Mouse (Mus musculus): ENCODE measurements around the gene Syn2. TPM values are rescaled to one million over a fixed set of nuclear protein-coding genes. Genes with fewer than 3 reads are reported as not detected.

Gene Syn2
- polyA plus RNA-seq, 1 experiment: 11.9 TPM

DNA sequence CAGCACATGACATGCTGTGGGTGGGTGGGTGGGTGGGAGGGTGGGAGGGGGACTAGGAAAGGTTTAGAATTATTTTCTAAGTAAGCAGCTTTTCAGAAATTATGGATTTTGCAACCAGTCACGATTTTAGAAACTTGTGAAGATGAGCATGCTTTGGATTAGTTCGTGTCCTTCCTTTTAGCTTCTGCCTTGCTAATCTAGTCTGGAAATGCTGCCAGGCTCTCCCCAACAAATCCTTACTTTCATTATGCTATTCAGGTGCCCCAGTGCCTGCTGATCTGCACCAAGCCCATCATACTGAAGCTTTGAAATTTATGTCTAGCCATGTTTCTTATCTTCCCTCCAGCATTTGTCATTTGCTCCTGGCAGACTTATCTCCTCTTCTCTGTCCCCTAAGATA, 34.8 kb downstream of the Syn2 start:
- 72% methylated on average over 2 of the region's 2 CpGs for WGBS
- H3K4me3 ChIP-seq (ENCODE audit: insufficient read depth, low read depth, low read length): no peak overlapping the region
- no peaks in the 10 kb centered on the region for H3K36me3 ChIP-seq (ENCODE audit: control insufficient read depth, insufficient read depth, low read length)
- no peak overlapping the region for H3K27ac ChIP-seq (ENCODE audit: insufficient read depth, low read depth, low read length)
- no peaks in the 10 kb centered on the region for H3K4me1 ChIP-seq (ENCODE audit: control insufficient read depth, insufficient read depth, low read length)
- TF ChIP-seq POLR2A (IDR thresholded peaks at IDR 0.05; ENCODE audit: low read depth, low read length) (no peak), CTCF (conservative IDR thresholded peaks at IDR 0.05; ENCODE audit: insufficient read depth, insufficient read length, low read depth, low read length) (no peak)
- no peaks in the 10 kb centered on the region for H3K27me3 ChIP-seq (replicated peaks; ENCODE audit: control insufficient read depth, insufficient read depth, low read length)
- DNase-seq: no peak

DNA sequence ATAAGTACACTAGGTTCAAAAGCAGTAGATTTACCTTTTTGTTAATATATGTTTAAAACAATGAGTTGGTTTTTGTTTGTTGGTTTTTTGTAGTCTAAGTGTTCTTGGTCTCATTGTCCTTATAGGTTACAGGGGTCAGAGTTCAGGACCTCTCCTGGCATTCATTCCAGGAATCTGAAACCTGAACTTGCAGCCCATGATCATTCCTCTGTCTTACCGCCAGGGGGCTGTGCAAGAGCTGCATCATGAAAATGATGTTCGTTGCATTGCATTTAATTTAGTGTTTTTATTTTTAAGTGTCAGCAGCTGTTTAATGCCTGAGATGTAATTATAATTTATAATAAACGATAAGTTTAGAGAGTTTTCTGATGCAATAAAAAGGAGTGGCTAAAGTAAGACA, 40.1 kb downstream of the Syn2 start:
- Histone ChIP-seq H3K4me3 (ENCODE audit: insufficient read depth, low read depth, low read length) (no peak overlapping the region), H3K36me3 (ENCODE audit: control insufficient read depth, insufficient read depth, low read length) (no peaks in the 10 kb centered on the region), H3K27ac (ENCODE audit: insufficient read depth, low read depth, low read length) (no peak overlapping the region), H3K4me1 (ENCODE audit: control insufficient read depth, insufficient read depth, low read length) (no peaks in the 10 kb centered on the region), H3K27me3 (replicated peaks; ENCODE audit: control insufficient read depth, insufficient read depth, low read length) (no peaks in the 10 kb centered on the region)
- DNase-seq: peak; percentile 18
- TF ChIP-seq CTCF (conservative IDR thresholded peaks at IDR 0.05; ENCODE audit: insufficient read depth, insufficient read length, low read depth, low read length) (peak; percentile 65), POLR2A (IDR thresholded peaks at IDR 0.05; ENCODE audit: low read depth, low read length) (no peak)
- WGBS: 17% methylated on average over 3 of the region's 3 CpGs

GRCm38 (mm10) chr6:115178826-115179225, 44.1 kb downstream of the Syn2 start:
- Histone ChIP-seq H3K4me1 (ENCODE audit: control insufficient read depth, insufficient read depth, low read length) (no peaks in the 10 kb centered on the region), H3K27ac (ENCODE audit: insufficient read depth, low read depth, low read length) (no peak overlapping the region), H3K36me3 (ENCODE audit: control insufficient read depth, insufficient read depth, low read length) (no peaks in the 10 kb centered on the region), H3K4me3 (ENCODE audit: insufficient read depth, low read depth, low read length) (no peak overlapping the region), H3K27me3 (replicated peaks; ENCODE audit: control insufficient read depth, insufficient read depth, low read length) (no peaks in the 10 kb centered on the region)
- 21% methylated on average over 3 of the region's 3 CpGs for WGBS
- DNase-seq: peak; percentile 33
- TF ChIP-seq CTCF (conservative IDR thresholded peaks at IDR 0.05; ENCODE audit: insufficient read depth, insufficient read length, low read depth, low read length) (no peak), POLR2A (IDR thresholded peaks at IDR 0.05; ENCODE audit: low read depth, low read length) (no peak)

GRCm38 (mm10) chr6:115181094-115181493, 46.4 kb downstream of the Syn2 start:
- no peaks in the 10 kb centered on the region for H3K4me1 ChIP-seq (ENCODE audit: control insufficient read depth, insufficient read depth, low read length)
- 68% methylated on average over 2 of the region's 2 CpGs for WGBS
- H3K27me3 ChIP-seq (replicated peaks; ENCODE audit: control insufficient read depth, insufficient read depth, low read length): no peaks in the 10 kb centered on the region; the same call in 1 of the 2 replicates
- H3K36me3 ChIP-seq (ENCODE audit: control insufficient read depth, insufficient read depth, low read length): no peaks in the 10 kb centered on the region
- no peak overlapping the region for H3K27ac ChIP-seq (ENCODE audit: insufficient read depth, low read depth, low read length)
- H3K4me3 ChIP-seq (ENCODE audit: insufficient read depth, low read depth, low read length): no peak overlapping the region
- DNase-seq: no peak
- TF ChIP-seq POLR2A (IDR thresholded peaks at IDR 0.05; ENCODE audit: low read depth, low read length) (no peak), CTCF (conservative IDR thresholded peaks at IDR 0.05; ENCODE audit: insufficient read depth, insufficient read length, low read depth, low read length) (no peak)

DNA sequence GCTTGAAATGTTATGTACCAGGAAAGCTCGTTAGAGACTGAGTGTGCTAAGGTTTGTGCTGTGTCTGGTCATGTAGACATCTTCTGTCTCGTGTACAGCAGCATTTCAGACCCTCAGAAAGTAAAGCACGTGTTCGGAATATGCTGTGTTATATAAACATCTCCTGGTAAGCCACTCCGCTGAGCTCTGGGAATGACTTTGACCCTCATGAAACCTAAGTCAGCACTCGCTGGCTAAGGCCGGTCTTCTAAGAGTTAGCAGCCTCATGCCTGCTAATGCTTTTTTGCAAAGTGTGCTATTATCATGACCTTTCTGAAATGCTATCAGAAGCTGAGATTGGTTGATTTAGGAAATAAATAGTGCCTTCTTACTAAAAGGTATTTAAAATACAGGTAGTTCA, 56.4 kb downstream of the Syn2 start:
- H3K36me3 ChIP-seq (ENCODE audit: control insufficient read depth, insufficient read depth, low read length): no peaks in the 10 kb centered on the region
- H3K4me1 ChIP-seq (ENCODE audit: control insufficient read depth, insufficient read depth, low read length): no peaks in the 10 kb centered on the region; the same call in 1 of the 2 replicates
- TF ChIP-seq POLR2A (IDR thresholded peaks at IDR 0.05; ENCODE audit: low read depth, low read length): no peak
- H3K27me3 ChIP-seq (replicated peaks; ENCODE audit: control insufficient read depth, insufficient read depth, low read length): no peaks in the 10 kb centered on the region
- H3K27ac ChIP-seq (ENCODE audit: insufficient read depth, low read depth, low read length): no peak overlapping the region
- H3K4me3 ChIP-seq (ENCODE audit: insufficient read depth, low read depth, low read length): no peak overlapping the region
- DNase-seq: peak; percentile 66
- 35% methylated on average over 7 of the region's 7 CpGs for WGBS

GRCm38 (mm10) chr6:115200753-115201152, 66.1 kb downstream of the Syn2 start:
- Histone ChIP-seq H3K36me3 (ENCODE audit: control insufficient read depth, insufficient read depth, low read length) (no peaks in the 10 kb centered on the region), H3K27ac (ENCODE audit: insufficient read depth, low read depth, low read length) (no peak overlapping the region), H3K4me1 (ENCODE audit: control insufficient read depth, insufficient read depth, low read length) (no peaks in the 10 kb centered on the region), H3K4me3 (ENCODE audit: insufficient read depth, low read depth, low read length) (no peak overlapping the region), H3K27me3 (replicated peaks; ENCODE audit: control insufficient read depth, insufficient read depth, low read length) (no peaks in the 10 kb centered on the region)
- 65% methylated on average over 3 of the region's 3 CpGs for WGBS
- TF ChIP-seq CTCF (conservative IDR thresholded peaks at IDR 0.05; ENCODE audit: insufficient read depth, insufficient read length, low read depth, low read length) (no peak), POLR2A (IDR thresholded peaks at IDR 0.05; ENCODE audit: low read depth, low read length) (no peak)
- DNase-seq: no peak

GRCm38 (mm10) chr6:115203029-115203428, 68.3 kb downstream of the Syn2 start:
- H3K36me3 ChIP-seq (ENCODE audit: control insufficient read depth, insufficient read depth, low read length): no peaks in the 10 kb centered on the region
- H3K27me3 ChIP-seq (replicated peaks; ENCODE audit: control insufficient read depth, insufficient read depth, low read length): no peaks in the 10 kb centered on the region
- H3K27ac ChIP-seq (ENCODE audit: insufficient read depth, low read depth, low read length): no peak overlapping the region
- DNase-seq: no peak
- TF ChIP-seq CTCF (conservative IDR thresholded peaks at IDR 0.05; ENCODE audit: insufficient read depth, insufficient read length, low read depth, low read length) (no peak), POLR2A (IDR thresholded peaks at IDR 0.05; ENCODE audit: low read depth, low read length) (no peak)
- WGBS: 71% methylated on average over 3 of the region's 3 CpGs
- H3K4me3 ChIP-seq (ENCODE audit: insufficient read depth, low read depth, low read length): no peak overlapping the region
- no peaks in the 10 kb centered on the region for H3K4me1 ChIP-seq (ENCODE audit: control insufficient read depth, insufficient read depth, low read length)

DNA sequence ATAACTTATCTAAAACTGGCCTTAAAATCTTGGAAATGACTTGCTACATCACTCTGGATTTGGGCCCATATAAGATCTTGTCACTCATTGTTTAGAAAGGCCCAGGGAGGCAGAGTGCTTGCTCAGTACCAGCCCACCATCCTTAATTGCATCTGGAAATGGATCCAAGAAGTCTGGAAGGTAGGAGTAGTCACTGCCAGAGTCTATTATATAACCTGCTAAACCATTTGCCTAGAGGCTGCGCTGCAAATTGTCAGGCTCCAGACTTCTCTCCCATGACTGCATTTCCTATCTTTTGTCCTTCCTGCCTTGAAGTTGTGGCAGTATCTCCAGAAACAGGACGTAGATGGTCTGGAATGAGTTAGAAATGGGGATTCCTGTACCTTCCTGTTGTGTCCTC, 75.5 kb downstream of the Syn2 start:
- TF ChIP-seq POLR2A (IDR thresholded peaks at IDR 0.05; ENCODE audit: low read depth, low read length): no peak
- TF ChIP-seq CTCF (conservative IDR thresholded peaks at IDR 0.05; ENCODE audit: insufficient read depth, insufficient read length, low read depth, low read length): no peak
- WGBS: 53% methylated on average over 2 of the region's 2 CpGs
- Histone ChIP-seq H3K4me1 (ENCODE audit: control insufficient read depth, insufficient read depth, low read length) (no peaks in the 10 kb centered on the region), H3K27ac (ENCODE audit: insufficient read depth, low read depth, low read length) (no peak overlapping the region), H3K36me3 (ENCODE audit: control insufficient read depth, insufficient read depth, low read length) (no peaks in the 10 kb centered on the region), H3K4me3 (ENCODE audit: insufficient read depth, low read depth, low read length) (no peak overlapping the region), H3K27me3 (replicated peaks; ENCODE audit: control insufficient read depth, insufficient read depth, low read length) (no peaks in the 10 kb centered on the region)
- no peak for DNase-seq
